Mouse (Mus musculus) midbrain, embryonic 14.5 days (tissue): ENCODE results near the gene Gak. TPM values are rescaled to one million over a fixed set of nuclear protein-coding genes. Genes with fewer than 3 reads are reported as not detected.

ENCODE experiments used
- ATAC-seq: fragments of 200-750 bp; cut with Nextera tagmentation; 2 replicates; pipeline ENCODE4 v1.8.0; 2017; ENCODE audit warnings: moderate number of reproducible peaks, moderate library complexity; ENCODE audit not compliant: low FRiP score, low TSS enrichment
- DNase-seq: peaks from one replicate; pipeline ENCODE4 v3.0.0-alpha.2; 2015
- H3K27ac ChIP-seq: fragments of 300-500 bp; sonication (generic); replicated peaks from 2 replicates; pipeline ENCODE4 v1.5.1; 2014; ENCODE audit warnings: mild to moderate bottlenecking, low read depth, low read length, moderate library complexity
- H3K27me3 ChIP-seq: fragments of 300-500 bp; sonication (generic); 2 replicates; pipeline ENCODE4 v1.6.1; 2014; ENCODE audit warnings: low read length, control low read depth, mixed read lengths; ENCODE audit not compliant: control insufficient read depth, insufficient read depth
- H3K36me3 ChIP-seq: fragments of 300-500 bp; sonication (generic); 2 replicates; pipeline ENCODE4 v1.6.1; 2014; ENCODE audit warnings: low read length, control low read depth; ENCODE audit not compliant: control insufficient read depth, insufficient read depth
- H3K4me1 ChIP-seq: fragments of 300-500 bp; sonication (generic); 2 replicates; pipeline ENCODE4 v1.6.1; 2014; ENCODE audit warnings: mild to moderate bottlenecking, antibody characterized with exemption, low read length, control low read depth; ENCODE audit not compliant: control insufficient read depth, insufficient read depth
- H3K4me2 ChIP-seq: fragments of 300-500 bp; sonication (generic); 2 replicates; pipeline ENCODE4 v1.6.1; 2014; ENCODE audit warnings: mild to moderate bottlenecking, low read length, moderate library complexity
- H3K4me3 ChIP-seq: fragments of 300-500 bp; sonication (generic); replicated peaks from 2 replicates; pipeline ENCODE4 v1.5.1; 2014; ENCODE audit warnings: low read depth, low read length
- H3K9ac ChIP-seq: fragments of 300-500 bp; sonication (generic); replicated peaks from 2 replicates; pipeline ENCODE4 v1.6.1; 2014; ENCODE audit warnings: mild to moderate bottlenecking, low read length, moderate library complexity
- H3K9me3 ChIP-seq: fragments of 300-500 bp; sonication (generic); 2 replicates; pipeline ENCODE4 v1.6.1; 2016; ENCODE audit warnings: low read length, control low read depth, mixed read lengths; ENCODE audit not compliant: control insufficient read depth
- WGBS: fragments of 180-500 bp; shearing (Covaris S2); extraction: QIAGEN DNeasy Blood & Tissue Kit; methylation state at CpG from one replicate; pipeline ENCODE4 v1.1.7; 2014; 5-methylcytosine and 5-hydroxymethylcytosine counted together
- polyA plus RNA-seq: library from polyadenylated mRNA; unstranded; fragments of >200 nt; fragmentation: Nextera tagmentation; extraction: Ambion mirVana; gene quantifications from 2 replicates; pipeline ENCODE4 v1.2.1, GENCODE M21; 2014

The Gak gene
- polyA plus RNA-seq, 1 experiment from 2014 or later, result 50.9 TPM

- WGBS, result 84% methylated on average over 3 of the region's 3 CpGs
Measured at GRCm38 (mm10) chr5:108521896-108522295, 107.7 kb downstream of the Gak start.

DNA sequence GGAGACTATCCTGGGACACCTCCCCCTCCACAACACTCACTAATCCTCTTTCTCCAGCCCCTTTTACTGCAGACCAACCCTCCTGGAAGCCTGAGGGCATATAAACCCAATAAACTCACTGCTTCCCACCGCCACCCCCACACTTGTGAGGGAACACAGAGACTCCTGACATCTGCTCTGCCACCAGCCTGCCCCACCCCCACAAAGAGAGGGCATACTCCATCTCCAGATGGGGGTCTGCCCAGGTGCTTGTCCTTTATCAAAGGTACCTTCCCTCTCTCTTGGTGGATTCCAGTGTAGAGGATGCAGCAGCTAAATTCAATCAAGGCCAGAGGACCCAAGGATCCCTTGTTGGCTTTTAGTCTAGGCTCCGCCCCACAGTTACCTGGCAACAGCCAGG, 108.5 kb downstream of the Gak start:
- Histone ChIP-seq H3K9ac (no peak overlapping the region), H3K9me3 (no peaks in the 10 kb centered on the region), H3K36me3 (peaks cover 13% of the 10 kb centered on the region; the same call in 1 of the 2 replicates), H3K27me3 (no peaks in the 10 kb centered on the region), H3K4me1 (no peaks in the 10 kb centered on the region), H3K4me3 (no peak overlapping the region), H3K27ac (no peak overlapping the region), H3K4me2 (no peak overlapping the region)
- DNase-seq (no peak), ATAC-seq (no peak)
- 58% methylated on average over 2 of the region's 2 CpGs for WGBS

More at GRCm38 (mm10) chr5:108521896-108522295, 107.7 kb downstream of the Gak start:
- ATAC-seq, result no peak
- Histone ChIP-seq H3K4me1 (no peaks in the 10 kb centered on the region), H3K9me3 (no peaks in the 10 kb centered on the region), H3K4me2 (no peak overlapping the region), H3K9ac (no peak overlapping the region), H3K4me3 (no peak overlapping the region), H3K27me3 (no peaks in the 10 kb centered on the region), H3K27ac (no peak overlapping the region), H3K36me3 (peaks cover 13% of the 10 kb centered on the region; the same call in 1 of the 2 replicates)
- no peak for DNase-seq

DNA sequence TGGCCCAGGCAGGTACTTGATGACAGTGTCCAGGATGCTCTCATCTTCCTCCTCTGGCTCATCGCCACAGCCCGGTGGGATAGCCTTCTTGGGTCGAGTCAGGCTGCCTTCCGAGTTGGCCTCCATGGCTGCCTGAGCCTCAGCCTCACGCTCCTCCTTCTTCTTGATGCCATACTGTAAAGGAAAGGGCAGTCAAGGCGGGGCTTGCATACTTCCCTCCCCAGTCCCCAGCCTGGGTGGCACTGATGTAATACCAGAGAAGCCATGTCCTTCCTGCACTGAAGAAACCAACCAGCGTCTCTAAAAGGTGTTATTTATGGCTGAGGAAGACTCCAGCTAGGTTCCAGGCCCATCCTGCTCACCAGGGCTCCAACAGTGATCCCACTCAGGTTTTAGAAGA, 109.4 kb downstream of the Gak start:
- 89% methylated on average over 7 of the region's 7 CpGs for WGBS
- Histone ChIP-seq H3K9ac (no peak overlapping the region), H3K27me3 (no peaks in the 10 kb centered on the region), H3K36me3 (peaks cover 13% of the 10 kb centered on the region; the same call in 1 of the 2 replicates), H3K4me2 (no peak overlapping the region), H3K27ac (no peak overlapping the region), H3K4me3 (no peak overlapping the region), H3K9me3 (no peaks in the 10 kb centered on the region), H3K4me1 (no peaks in the 10 kb centered on the region)
- no peak for DNase-seq
- ATAC-seq, result no peak

Other genes with a start within 250 kb of the Gak start
- 0.34 TPM in 1 of 2 replicates, not detected in the other for gene Pde6b, start 241.4 kb downstream of the Gak start, polyA plus RNA-seq
- 376 and 494 TPM in 2 replicates for gene Atp5k, start 195.3 kb downstream of the Gak start, polyA plus RNA-seq
- not detected in 2 replicates for gene Mfsd7a, start 180.9 kb downstream of the Gak start, polyA plus RNA-seq
- 28.1 and 35.2 TPM in 2 replicates for gene Pcgf3, start 168.5 kb downstream of the Gak start, polyA plus RNA-seq
- 60.3 and 76.9 TPM in 2 replicates for gene Cplx1, start 79.7 kb downstream of the Gak start, polyA plus RNA-seq
- gene Tmem175, start within 50 bp of the Gak start, polyA plus RNA-seq, result 25.7 and 29.9 TPM in 2 replicates
- 11.9 and 12.7 TPM in 2 replicates for gene Idua, start 30.6 kb upstream of the Gak start, polyA plus RNA-seq
- 24.4 and 32.5 TPM in 2 replicates for gene Dgkq, start 39.9 kb upstream of the Gak start, polyA plus RNA-seq
- gene Slc26a1, start 45.8 kb upstream of the Gak start, polyA plus RNA-seq, result 2.9 and 3.6 TPM in 2 replicates
- 3.6 and 5.2 TPM in 2 replicates for gene Fgfrl1, start 62.6 kb upstream of the Gak start, polyA plus RNA-seq
- not detected in 2 replicates for gene Rnf212, start 145.2 kb upstream of the Gak start, polyA plus RNA-seq
- gene Tmed11, start 165.6 kb upstream of the Gak start, polyA plus RNA-seq, result not detected in 2 replicates
- gene Vmn2r8, start 179.1 kb upstream of the Gak start, polyA plus RNA-seq, result not detected in 2 replicates
- not detected in 2 replicates for gene Vmn2r9, start 222.8 kb upstream of the Gak start, polyA plus RNA-seq